Mouse (Mus musculus) heart, embryonic 14.5 days (tissue): ENCODE results near the gene Map2. TPM values are rescaled to one million over a fixed set of nuclear protein-coding genes. Genes with fewer than 3 reads are reported as not detected.

Source experiments
- ATAC-seq: fragments of 200-750 bp; cut with Nextera tagmentation; 2 replicates; pipeline ENCODE4 v1.8.0; 2017; ENCODE audit warnings: low read depth, moderate TSS enrichment; ENCODE audit not compliant: insufficient number of reproducible peaks, insufficient read depth, low FRiP score
- H3K27ac ChIP-seq, 2 experiments: fragments of 200-500 bp in 1 of 2; fragments of 300-500 bp in 1 of 2; sonication (generic) in 1 of 2; replicated peaks in 1 of 2; 2 replicates each; pipeline ENCODE4 v1.5.1; 2012 to 2014; ENCODE audit warnings: low read depth in 2 of 2, low read length in 2 of 2, control low read depth in 1 of 2, mild to moderate bottlenecking in 1 of 2, mixed read lengths in 1 of 2; ENCODE audit not compliant: control insufficient read depth in 1 of 2, insufficient read depth in 1 of 2
- H3K27me3 ChIP-seq: fragments of 300-500 bp; sonication (generic); 2 replicates; pipeline ENCODE4 v1.6.1; 2014; ENCODE audit warnings: mild to moderate bottlenecking, low read length, control low read depth; ENCODE audit not compliant: control insufficient read depth, insufficient read depth
- H3K36me3 ChIP-seq: fragments of 300-500 bp; sonication (generic); 2 replicates; pipeline ENCODE4 v1.6.1; 2014; ENCODE audit warnings: mild to moderate bottlenecking, control low read depth, low read length, mixed read lengths; ENCODE audit not compliant: control insufficient read depth, insufficient read depth
- H3K4me1 ChIP-seq, 2 experiments: fragments of 200-500 bp in 1 of 2; fragments of 300-500 bp in 1 of 2; sonication (generic) in 1 of 2; 2 replicates each; pipeline ENCODE4 v1.6.1; 2012 to 2014; ENCODE audit warnings: low read length in 2 of 2, control low read depth in 1 of 2, mixed read lengths in 1 of 2; ENCODE audit not compliant: control insufficient read depth in 2 of 2, insufficient read depth in 2 of 2
- H3K4me2 ChIP-seq: fragments of 300-500 bp; sonication (generic); 2 replicates; pipeline ENCODE4 v1.6.1; 2014; ENCODE audit warnings: mild to moderate bottlenecking, low read length
- H3K4me3 ChIP-seq, 2 experiments: fragments of 200-500 bp in 1 of 2; fragments of 300-500 bp in 1 of 2; sonication (generic) in 1 of 2; 2 replicates each; pipeline ENCODE4 v1.5.1; 2012 to 2014; ENCODE audit warnings: low read length in 2 of 2, mild to moderate bottlenecking in 2 of 2, control low read depth in 1 of 2, low read depth in 1 of 2, moderate library complexity in 1 of 2; ENCODE audit not compliant: control insufficient read depth in 1 of 2, insufficient read depth in 1 of 2
- H3K9ac ChIP-seq: fragments of 300-500 bp; sonication (generic); 2 replicates; pipeline ENCODE4 v1.6.1; 2014; ENCODE audit warnings: mild to moderate bottlenecking, low read length
- H3K9me3 ChIP-seq: fragments of 300-500 bp; sonication (generic); 2 replicates; pipeline ENCODE4 v1.6.1; 2016; ENCODE audit warnings: low read length, control low read depth; ENCODE audit not compliant: control insufficient read depth
- WGBS: fragments of 180-500 bp; shearing (Covaris S2); extraction: QIAGEN DNeasy Blood & Tissue Kit; methylation state at CpG from one replicate; pipeline ENCODE4 v1.1.7; 2014; 5-methylcytosine and 5-hydroxymethylcytosine counted together
- polyA plus RNA-seq: library from polyadenylated mRNA; unstranded; fragments of >200 nt; fragmentation: Nextera tagmentation; extraction: Ambion mirVana; gene quantifications from 2 replicates; pipeline ENCODE4 v1.2.1, GENCODE M21; 2014

Map2 gene
- polyA plus RNA-seq, 1 experiment from 2014 or later = 2.7 TPM

- no peaks in the 10 kb centered on the region for H3K9me3 ChIP-seq
- no peaks in the 10 kb centered on the region for H3K4me1 ChIP-seq
- WGBS = 73% methylated on average over 13 of the region's 13 CpGs
- H3K4me3 ChIP-seq = no peak overlapping the region
- H3K36me3 ChIP-seq = no peaks in the 10 kb centered on the region
- H3K27ac ChIP-seq = no peak overlapping the region
- no peak overlapping the region for H3K9ac ChIP-seq
- no peaks in the 10 kb centered on the region for H3K27me3 ChIP-seq
- no peak overlapping the region for H3K4me2 ChIP-seq
- no peak for ATAC-seq
Observed at GRCm38 (mm10) chr1:66407270-66407967, 232.3 kb downstream of the Map2 start.

- ATAC-seq = no peak
- Histone ChIP-seq H3K36me3 (no peaks in the 10 kb centered on the region), H3K27me3 (no peaks in the 10 kb centered on the region), H3K27ac (no peak overlapping the region), H3K4me3 (no peak overlapping the region), H3K4me1 (no peaks in the 10 kb centered on the region), H3K4me2 (no peak overlapping the region), H3K9me3 (no peaks in the 10 kb centered on the region), H3K9ac (no peak overlapping the region)
Observed at GRCm38 (mm10) chr1:66418360-66418759, 243.3 kb downstream of the Map2 start.

- Histone ChIP-seq H3K9ac (no peak overlapping the region), H3K4me1 (0 out of 4 replicates have a peak, but pooled peaks cover 0 to 2% of the 10 kb centered on the region in 2 experiments), H3K36me3 (no peaks in the 10 kb centered on the region), H3K9me3 (no peaks in the 10 kb centered on the region), H3K27ac (no peak overlapping the region), H3K27me3 (no peaks in the 10 kb centered on the region), H3K4me2 (no peak overlapping the region), H3K4me3 (no peak overlapping the region)
- no peak for ATAC-seq
- WGBS = 86% methylated on average over 5 of the region's 5 CpGs
Observed at GRCm38 (mm10) chr1:66426073-66426472, 251.0 kb downstream of the Map2 start.

GRCm38 (mm10) chr1:66430962-66431361 lies 255.9 kb downstream of the Map2 start:
- Histone ChIP-seq H3K4me3 (no peak overlapping the region), H3K4me1 (0 out of 4 replicates have a peak, but pooled peaks cover 0 to 2% of the 10 kb centered on the region in 2 experiments), H3K36me3 (no peaks in the 10 kb centered on the region), H3K9ac (no peak overlapping the region), H3K27me3 (no peaks in the 10 kb centered on the region), H3K4me2 (no peak overlapping the region), H3K9me3 (no peaks in the 10 kb centered on the region), H3K27ac (no peak overlapping the region)
- no peak for ATAC-seq

GRCm38 (mm10) chr1:66431472-66431871 lies 256.4 kb downstream of the Map2 start:
- H3K4me1 ChIP-seq = 0 out of 4 replicates have a peak, but pooled peaks cover 0 to 2% of the 10 kb centered on the region in 2 experiments
- ATAC-seq = no peak
- H3K4me3 ChIP-seq = no peak overlapping the region
- H3K9me3 ChIP-seq = no peaks in the 10 kb centered on the region
- no peaks in the 10 kb centered on the region for H3K36me3 ChIP-seq
- 80% methylated on average over 6 of the region's 6 CpGs for WGBS
- no peak overlapping the region for H3K27ac ChIP-seq
- no peak overlapping the region for H3K4me2 ChIP-seq
- no peaks in the 10 kb centered on the region for H3K27me3 ChIP-seq
- no peak overlapping the region for H3K9ac ChIP-seq

GRCm38 (mm10) chr1:66438069-66438468 lies 263.0 kb downstream of the Map2 start:
- ATAC-seq = no peak
- WGBS = 69% methylated on average over 2 of the region's 2 CpGs
- no peaks in the 10 kb centered on the region for H3K36me3 ChIP-seq
- H3K9me3 ChIP-seq = no peaks in the 10 kb centered on the region
- no peak overlapping the region for H3K4me3 ChIP-seq
- H3K27me3 ChIP-seq = no peaks in the 10 kb centered on the region
- no peak overlapping the region for H3K27ac ChIP-seq
- H3K4me1 ChIP-seq = no peaks in the 10 kb centered on the region
- no peak overlapping the region for H3K4me2 ChIP-seq
- H3K9ac ChIP-seq = no peak overlapping the region

- no peak for ATAC-seq
Observed at GRCm38 (mm10) chr1:66442922-66443321, 267.8 kb downstream of the Map2 start.

GRCm38 (mm10) chr1:66449471-66449870 lies 274.4 kb downstream of the Map2 start:
- H3K4me2 ChIP-seq = no peak overlapping the region
- H3K27ac ChIP-seq = no peak overlapping the region
- WGBS = 48% methylated on average over 2 of the region's 2 CpGs
- H3K4me1 ChIP-seq = no peaks in the 10 kb centered on the region
- no peaks in the 10 kb centered on the region for H3K9me3 ChIP-seq
- H3K36me3 ChIP-seq = no peaks in the 10 kb centered on the region
- no peak overlapping the region for H3K9ac ChIP-seq
- ATAC-seq = no peak
- H3K4me3 ChIP-seq = no peak overlapping the region
- H3K27me3 ChIP-seq = no peaks in the 10 kb centered on the region

More at GRCm38 (mm10) chr1:66442922-66443321, 267.8 kb downstream of the Map2 start:
- H3K27me3 ChIP-seq = no peaks in the 10 kb centered on the region
- no peaks in the 10 kb centered on the region for H3K9me3 ChIP-seq
- no peak overlapping the region for H3K9ac ChIP-seq
- H3K4me3 ChIP-seq = no peak overlapping the region
- no peak overlapping the region for H3K27ac ChIP-seq
- no peak overlapping the region for H3K4me2 ChIP-seq
- H3K36me3 ChIP-seq = no peaks in the 10 kb centered on the region
- WGBS = 78% methylated on average over 2 of the region's 2 CpGs
- no peaks in the 10 kb centered on the region for H3K4me1 ChIP-seq
